Mouse (Mus musculus) stomach, postnatal 0 days (tissue): ENCODE measurements at regions not wholly inside any gene's neighbourhood (a gene's known extent, or its start where the extent isn't known, plus 50 kb on each side); places are given as distances from the start of the nearest gene placed in this dataset.

Experiments
- ATAC-seq: fragments of 200-750 bp; cut with Nextera tagmentation; 2 replicates; pipeline ENCODE4 v1.8.0; 2017; ENCODE audit not compliant: low FRiP score, low TSS enrichment
- DNase-seq: peaks from one replicate; pipeline ENCODE4 v3.0.0-alpha.2; 2016; ENCODE audit warnings: low spot score
- H3K27ac ChIP-seq: fragments of 300-500 bp; sonication (generic); replicated peaks from 2 replicates; pipeline ENCODE4 v1.5.1; 2014; ENCODE audit warnings: mild to moderate bottlenecking, control low read depth
- H3K27me3 ChIP-seq: fragments of 300-500 bp; sonication (generic); 2 replicates; pipeline ENCODE4 v1.6.1; 2014; ENCODE audit warnings: low read length; ENCODE audit not compliant: control insufficient read depth, insufficient read depth
- H3K36me3 ChIP-seq: fragments of 300-500 bp; sonication (generic); 2 replicates; pipeline ENCODE4 v1.6.1; 2014; ENCODE audit warnings: low read length, mixed read lengths; ENCODE audit not compliant: control insufficient read depth, insufficient read depth
- H3K4me1 ChIP-seq: fragments of 300-500 bp; sonication (generic); replicated peaks from 2 replicates; pipeline ENCODE4 v1.6.1; 2014; ENCODE audit warnings: antibody characterized with exemption; ENCODE audit not compliant: control insufficient read depth, insufficient read depth
- H3K4me2 ChIP-seq: fragments of 300-500 bp; sonication (generic); replicated peaks from 2 replicates; pipeline ENCODE4 v1.6.1; 2014; ENCODE audit warnings: low read depth, mild to moderate bottlenecking, control low read depth, moderate library complexity
- H3K4me3 ChIP-seq: fragments of 300-500 bp; sonication (generic); 2 replicates; pipeline ENCODE4 v1.5.1; 2014; ENCODE audit warnings: low read depth, low read length, control low read depth
- H3K9ac ChIP-seq: fragments of 300-500 bp; sonication (generic); 2 replicates; pipeline ENCODE4 v1.6.1; 2014; ENCODE audit warnings: mild to moderate bottlenecking, low read length, control low read depth, mixed read lengths
- H3K9me3 ChIP-seq: fragments of 300-500 bp; sonication (generic); 2 replicates; pipeline ENCODE4 v1.6.1; 2016; ENCODE audit warnings: low read length; ENCODE audit not compliant: control insufficient read depth
- CTCF ChIP-seq: IDR thresholded peaks from 2 replicates; pipeline ENCODE4 v1.5.1; 2016; ENCODE audit warnings: antibody characterized with exemption, low read depth, mild to moderate bottlenecking, moderate library complexity
- EP300 ChIP-seq: optimal IDR thresholded peaks from 2 replicates; pipeline ENCODE3; 2016; ENCODE audit warnings: antibody characterized with exemption
- WGBS: fragments of 180-500 bp; shearing (Covaris S2); extraction: QIAGEN DNeasy Blood & Tissue Kit; methylation state at CpG from one replicate; pipeline ENCODE4 v1.1.7; 2014; 5-methylcytosine and 5-hydroxymethylcytosine counted together

GRCm38 (mm10) chr1:119293839-119294238 is 128.2 kb downstream of the Inhbb start:
- no peak overlapping the region for H3K4me2 ChIP-seq
- no peak for DNase-seq
- no peaks in the 10 kb centered on the region for H3K4me1 ChIP-seq
- H3K36me3 ChIP-seq: no peaks in the 10 kb centered on the region
- H3K9ac ChIP-seq: no peak overlapping the region
- no peaks in the 10 kb centered on the region for H3K27me3 ChIP-seq
- TF ChIP-seq CTCF (no peak), EP300 (no peak)
- H3K4me3 ChIP-seq: no peak overlapping the region
- 85% methylated on average over 8 of the region's 9 CpGs for WGBS
- H3K27ac ChIP-seq: no peak overlapping the region
- H3K9me3 ChIP-seq: no peaks in the 10 kb centered on the region
- no peak for ATAC-seq

GRCm38 (mm10) chr1:119292216-119292615 is 129.8 kb downstream of the Inhbb start:
- no peak overlapping the region for H3K27ac ChIP-seq
- ATAC-seq (no peak), DNase-seq (peak; percentile 50)
- WGBS: 48% methylated on average over 7 of the region's 7 CpGs
- H3K9ac ChIP-seq: no peak overlapping the region
- no peak overlapping the region for H3K4me3 ChIP-seq
- H3K4me2 ChIP-seq: no peak overlapping the region
- H3K9me3 ChIP-seq: no peaks in the 10 kb centered on the region
- no peak for TF ChIP-seq EP300
- TF ChIP-seq CTCF: no peak
- H3K4me1 ChIP-seq: no peaks in the 10 kb centered on the region
- no peaks in the 10 kb centered on the region for H3K36me3 ChIP-seq
- no peaks in the 10 kb centered on the region for H3K27me3 ChIP-seq

GRCm38 (mm10) chr1:119290165-119290916 is 131.7 kb downstream of the Inhbb start:
- H3K27me3 ChIP-seq: no peaks in the 10 kb centered on the region
- TF ChIP-seq EP300 (no peak), CTCF (peak; percentile 42)
- H3K4me2 ChIP-seq: no peak overlapping the region
- H3K9ac ChIP-seq: 0 out of 2 replicates have a peak overlapping the region, but pooled peaks have one; percentile 18
- no peak overlapping the region for H3K4me3 ChIP-seq
- DNase-seq (peak; percentile 70), ATAC-seq (peak; percentile 79)
- 41% methylated on average over 9 of the region's 9 CpGs for WGBS
- H3K27ac ChIP-seq: peak overlapping the region; percentile 61
- H3K4me1 ChIP-seq: no peaks in the 10 kb centered on the region
- H3K36me3 ChIP-seq: no peaks in the 10 kb centered on the region
- H3K9me3 ChIP-seq: no peaks in the 10 kb centered on the region

GRCm38 (mm10) chr1:119289516-119290164 is 132.4 kb downstream of the Inhbb start:
- DNase-seq (no peak), ATAC-seq (peak; percentile 80)
- Histone ChIP-seq H3K4me2 (no peak overlapping the region), H3K9ac (0 out of 2 replicates have a peak overlapping the region, but pooled peaks have one; percentile 18), H3K27ac (peak overlapping the region; percentile 61), H3K36me3 (no peaks in the 10 kb centered on the region), H3K4me3 (no peak overlapping the region), H3K4me1 (no peaks in the 10 kb centered on the region), H3K27me3 (no peaks in the 10 kb centered on the region), H3K9me3 (no peaks in the 10 kb centered on the region)
- no peak for TF ChIP-seq EP300
- TF ChIP-seq CTCF: no peak
- 56% methylated on average over 11 of the region's 11 CpGs for WGBS

GRCm38 (mm10) chr1:119282416-119282815 is 139.6 kb downstream of the Inhbb start:
- no peak overlapping the region for H3K27ac ChIP-seq
- 85% methylated on average over 1 of the region's 1 CpGs for WGBS
- no peak overlapping the region for H3K9ac ChIP-seq
- no peaks in the 10 kb centered on the region for H3K27me3 ChIP-seq
- DNase-seq (no peak), ATAC-seq (no peak)
- no peaks in the 10 kb centered on the region for H3K4me1 ChIP-seq
- H3K4me3 ChIP-seq: no peak overlapping the region
- H3K36me3 ChIP-seq: no peaks in the 10 kb centered on the region
- no peak overlapping the region for H3K4me2 ChIP-seq
- no peak for TF ChIP-seq EP300
- TF ChIP-seq CTCF: no peak
- H3K9me3 ChIP-seq: no peaks in the 10 kb centered on the region

GRCm38 (mm10) chr1:119279261-119279660 is 142.8 kb downstream of the Inhbb start:
- TF ChIP-seq CTCF: no peak
- no peak for TF ChIP-seq EP300
- H3K4me2 ChIP-seq: no peak overlapping the region
- no peak overlapping the region for H3K9ac ChIP-seq
- no peaks in the 10 kb centered on the region for H3K36me3 ChIP-seq
- no peaks in the 10 kb centered on the region for H3K9me3 ChIP-seq
- no peak for ATAC-seq
- no peak for DNase-seq
- no peak overlapping the region for H3K4me3 ChIP-seq
- WGBS: 64% methylated on average over 3 of the region's 3 CpGs
- H3K27me3 ChIP-seq: no peaks in the 10 kb centered on the region
- H3K4me1 ChIP-seq: no peaks in the 10 kb centered on the region
- H3K27ac ChIP-seq: peak overlapping the region; percentile 53
